Mouse (Mus musculus) midbrain, postnatal 0 days (tissue): ENCODE measurements around the gene Eya4. TPM values are rescaled to one million over a fixed set of nuclear protein-coding genes. Genes with fewer than 3 reads are reported as not detected.

Experiments
- ATAC-seq: fragments of 200-750 bp; cut with Nextera tagmentation; 2 replicates; pipeline ENCODE4 v1.8.0; 2017; ENCODE audit warnings: moderate number of reproducible peaks, mild to moderate bottlenecking, moderate TSS enrichment, moderate library complexity; ENCODE audit not compliant: low FRiP score
- DNase-seq: peaks from one replicate; pipeline ENCODE4 v3.0.0-alpha.2; 2015; ENCODE audit warnings: low spot score
- H3K27ac ChIP-seq: fragments of 300-500 bp; sonication (generic); 2 replicates; pipeline ENCODE4 v1.5.1; 2014; ENCODE audit warnings: low read depth, mild to moderate bottlenecking, low read length, mixed read lengths
- H3K27me3 ChIP-seq: fragments of 300-500 bp; sonication (generic); 2 replicates; pipeline ENCODE4 v1.6.1; 2014; ENCODE audit warnings: low read length, control low read depth, mixed read lengths; ENCODE audit not compliant: insufficient read depth
- H3K36me3 ChIP-seq: fragments of 300-500 bp; sonication (generic); 2 replicates; pipeline ENCODE4 v1.6.1; 2014; ENCODE audit warnings: low read length, control low read depth, mixed read lengths; ENCODE audit not compliant: insufficient read depth
- H3K4me1 ChIP-seq: fragments of 300-500 bp; sonication (generic); 2 replicates; pipeline ENCODE4 v1.6.1; 2014; ENCODE audit warnings: mild to moderate bottlenecking, control low read depth, antibody characterized with exemption, low read length, mixed read lengths; ENCODE audit not compliant: insufficient read depth
- H3K4me2 ChIP-seq: fragments of 300-500 bp; sonication (generic); 2 replicates; pipeline ENCODE4 v1.6.1; 2014; ENCODE audit warnings: low read depth, mild to moderate bottlenecking, low read length, mixed read lengths; ENCODE audit not compliant: poor library complexity, severe bottlenecking
- H3K4me3 ChIP-seq: fragments of 300-500 bp; sonication (generic); 2 replicates; pipeline ENCODE4 v1.5.1; 2014; ENCODE audit warnings: low read depth, mild to moderate bottlenecking, low read length, moderate library complexity
- H3K9ac ChIP-seq: fragments of 300-500 bp; sonication (generic); replicated peaks from 2 replicates; pipeline ENCODE4 v1.6.1; 2014; ENCODE audit warnings: mild to moderate bottlenecking, low read length, moderate library complexity, mixed read lengths; ENCODE audit not compliant: poor library complexity, severe bottlenecking
- H3K9me3 ChIP-seq: fragments of 300-500 bp; sonication (generic); 2 replicates; pipeline ENCODE4 v1.6.1; 2016; ENCODE audit warnings: low read length, control low read depth
- CTCF ChIP-seq: IDR thresholded peaks from 2 replicates; pipeline ENCODE4 v1.5.1; 2016; ENCODE audit warnings: antibody characterized with exemption, mild to moderate bottlenecking
- WGBS: fragments of 180-500 bp; shearing (Covaris S2); extraction: QIAGEN DNeasy Blood & Tissue Kit; methylation state at CpG from one replicate; pipeline ENCODE4 v1.1.7; 2014; 5-methylcytosine and 5-hydroxymethylcytosine counted together
- polyA plus RNA-seq: library from polyadenylated mRNA; unstranded; fragments of >200 nt; fragmentation: Nextera tagmentation; extraction: Ambion mirVana; gene quantifications from 2 replicates; pipeline ENCODE4 v1.2.1, GENCODE M21; 2015
- total RNA-seq: library from RNA; depleted of rRNA; stranded (reverse); fragments of >200 nt; gene quantifications from 2 replicates; pipeline ENCODE4 v1.2.3, GENCODE M21; 2014

Eya4 gene
- total and polyA plus RNA-seq, 2 experiments from 2014 or later: 0.42 to 1.2 TPM

GRCm38 (mm10) chr10:23126529-23126928, 224.1 kb downstream of the Eya4 start:
- TF ChIP-seq CTCF: no peak
- Histone ChIP-seq H3K27ac (no peak overlapping the region), H3K27me3 (no peaks in the 10 kb centered on the region), H3K9ac (no peak overlapping the region), H3K36me3 (no peaks in the 10 kb centered on the region), H3K4me1 (no peaks in the 10 kb centered on the region), H3K4me3 (no peak overlapping the region), H3K4me2 (no peak overlapping the region), H3K9me3 (no peaks in the 10 kb centered on the region)
- WGBS: 39% methylated on average over 5 of the region's 5 CpGs
- ATAC-seq (no peak), DNase-seq (no peak)

- no peak overlapping the region for H3K27ac ChIP-seq
- H3K9ac ChIP-seq: no peak overlapping the region
- no peaks in the 10 kb centered on the region for H3K27me3 ChIP-seq
- no peak overlapping the region for H3K4me2 ChIP-seq
- no peaks in the 10 kb centered on the region for H3K9me3 ChIP-seq
- DNase-seq (no peak), ATAC-seq (no peak)
- H3K4me3 ChIP-seq: no peak overlapping the region
- no peaks in the 10 kb centered on the region for H3K4me1 ChIP-seq
- TF ChIP-seq CTCF: no peak
- no peaks in the 10 kb centered on the region for H3K36me3 ChIP-seq
- WGBS: 45% methylated on average over 2 of the region's 2 CpGs
Observed at GRCm38 (mm10) chr10:23120437-23120836, 230.1 kb downstream of the Eya4 start.

- Histone ChIP-seq H3K9ac (no peak overlapping the region), H3K4me1 (no peaks in the 10 kb centered on the region), H3K4me2 (no peak overlapping the region), H3K27me3 (no peaks in the 10 kb centered on the region), H3K9me3 (no peaks in the 10 kb centered on the region), H3K4me3 (no peak overlapping the region), H3K27ac (no peak overlapping the region), H3K36me3 (no peaks in the 10 kb centered on the region)
- WGBS: 49% methylated on average over 10 of the region's 10 CpGs
- peak; percentile 100 for TF ChIP-seq CTCF
- DNase-seq (peak; percentile 84), ATAC-seq (peak; percentile 76; the same call in 1 of the 2 replicates)
Observed at GRCm38 (mm10) chr10:23116786-23117410, 233.7 kb downstream of the Eya4 start.

- WGBS: 86% methylated on average over 8 of the region's 8 CpGs
Observed at GRCm38 (mm10) chr10:23116063-23116462, 234.5 kb downstream of the Eya4 start.

GRCm38 (mm10) chr10:23115321-23115720, 235.3 kb downstream of the Eya4 start:
- Histone ChIP-seq H3K36me3 (no peaks in the 10 kb centered on the region), H3K4me3 (no peak overlapping the region), H3K9me3 (no peaks in the 10 kb centered on the region), H3K4me2 (no peak overlapping the region), H3K4me1 (no peaks in the 10 kb centered on the region), H3K9ac (no peak overlapping the region), H3K27ac (no peak overlapping the region), H3K27me3 (no peaks in the 10 kb centered on the region)
- peak; percentile 29 for TF ChIP-seq CTCF
- ATAC-seq: no peak
- 87% methylated on average over 3 of the region's 3 CpGs for WGBS
- no peak for DNase-seq

More at GRCm38 (mm10) chr10:23116063-23116462, 234.5 kb downstream of the Eya4 start:
- ATAC-seq: no peak
- no peak for DNase-seq
- no peak overlapping the region for H3K4me3 ChIP-seq
- no peak for TF ChIP-seq CTCF
- H3K4me1 ChIP-seq: no peaks in the 10 kb centered on the region
- H3K27me3 ChIP-seq: no peaks in the 10 kb centered on the region
- no peak overlapping the region for H3K4me2 ChIP-seq
- no peaks in the 10 kb centered on the region for H3K9me3 ChIP-seq
- no peaks in the 10 kb centered on the region for H3K36me3 ChIP-seq
- no peak overlapping the region for H3K9ac ChIP-seq
- H3K27ac ChIP-seq: no peak overlapping the region

GRCm38 (mm10) chr10:23108122-23108521, 242.5 kb downstream of the Eya4 start:
- DNase-seq (peak; percentile 28), ATAC-seq (no peak)
- H3K4me1 ChIP-seq: no peaks in the 10 kb centered on the region
- no peak overlapping the region for H3K4me3 ChIP-seq
- H3K27me3 ChIP-seq: no peaks in the 10 kb centered on the region
- no peak for TF ChIP-seq CTCF
- H3K27ac ChIP-seq: no peak overlapping the region
- WGBS: 90% methylated on average over 4 of the region's 4 CpGs
- no peak overlapping the region for H3K4me2 ChIP-seq
- H3K36me3 ChIP-seq: no peaks in the 10 kb centered on the region
- no peaks in the 10 kb centered on the region for H3K9me3 ChIP-seq
- H3K9ac ChIP-seq: no peak overlapping the region
